Mouse (Mus musculus) forebrain, embryonic 16.5 days (tissue): ENCODE results near the gene Hoga1. TPM values are rescaled to one million over a fixed set of nuclear protein-coding genes. Genes with fewer than 3 reads are reported as not detected.

Source experiments
- ATAC-seq: fragments of 200-750 bp; cut with Nextera tagmentation; 2 replicates; pipeline ENCODE4 v1.8.0; 2017; ENCODE audit warnings: mild to moderate bottlenecking, moderate library complexity
- H3K27ac ChIP-seq: fragments of 300-500 bp; sonication (generic); 2 replicates; pipeline ENCODE4 v1.5.1; 2014; ENCODE audit warnings: low read length, control low read depth
- H3K27me3 ChIP-seq: fragments of 300-500 bp; sonication (generic); replicated peaks from 2 replicates; pipeline ENCODE4 v1.6.1; 2014; ENCODE audit warnings: low read length; ENCODE audit not compliant: control insufficient read depth, insufficient read depth
- H3K36me3 ChIP-seq: fragments of 300-500 bp; sonication (generic); 2 replicates; pipeline ENCODE4 v1.6.1; 2014; ENCODE audit not compliant: control insufficient read depth, insufficient read depth
- H3K4me1 ChIP-seq: fragments of 300-500 bp; sonication (generic); replicated peaks from 2 replicates; pipeline ENCODE4 v1.6.1; 2014; ENCODE audit warnings: low read length; ENCODE audit not compliant: control insufficient read depth, insufficient read depth
- H3K4me2 ChIP-seq: fragments of 300-500 bp; sonication (generic); 2 replicates; pipeline ENCODE4 v1.6.1; 2014; ENCODE audit warnings: mild to moderate bottlenecking, low read length, control low read depth
- H3K4me3 ChIP-seq: fragments of 300-500 bp; sonication (generic); replicated peaks from 2 replicates; pipeline ENCODE4 v1.5.1; 2014; ENCODE audit warnings: mild to moderate bottlenecking, low read length, control low read depth
- H3K9ac ChIP-seq: fragments of 300-500 bp; sonication (generic); replicated peaks from 2 replicates; pipeline ENCODE4 v1.6.1; 2014; ENCODE audit warnings: low read depth, low read length, control low read depth
- H3K9me3 ChIP-seq: fragments of 300-500 bp; sonication (generic); 2 replicates; pipeline ENCODE4 v1.6.1; 2016; ENCODE audit warnings: low read length; ENCODE audit not compliant: control insufficient read depth
- WGBS: fragments of 180-500 bp; shearing (Covaris S2); extraction: QIAGEN DNeasy Blood & Tissue Kit; methylation state at CpG from one replicate; pipeline ENCODE4 v1.1.7; 2014; 5-methylcytosine and 5-hydroxymethylcytosine counted together
- polyA plus RNA-seq: library from polyadenylated mRNA; unstranded; fragments of >200 nt; fragmentation: Nextera tagmentation; extraction: Ambion mirVana; gene quantifications from 2 replicates; pipeline ENCODE4 v1.2.1, GENCODE M21; 2015

Gene Hoga1
- polyA plus RNA-seq, 1 experiment from 2014 or later: 0.66 TPM

GRCm38 (mm10) chr19:42054255-42054654, 8.8 kb downstream of the Hoga1 start:
- Histone ChIP-seq H3K4me2 (no peak overlapping the region), H3K9ac (no peak overlapping the region), H3K27ac (no peak overlapping the region), H3K4me3 (no peak overlapping the region), H3K27me3 (no peaks in the 10 kb centered on the region), H3K4me1 (no peaks in the 10 kb centered on the region), H3K36me3 (no peaks in the 10 kb centered on the region), H3K9me3 (no peaks in the 10 kb centered on the region)
- ATAC-seq: no peak
- WGBS: 80% methylated on average over 6 of the region's 6 CpGs

GRCm38 (mm10) chr19:42055881-42056280, 10.5 kb downstream of the Hoga1 start:
- Histone ChIP-seq H3K27ac (no peak overlapping the region), H3K9me3 (no peaks in the 10 kb centered on the region), H3K4me3 (no peak overlapping the region), H3K36me3 (no peaks in the 10 kb centered on the region), H3K27me3 (no peaks in the 10 kb centered on the region), H3K4me2 (no peak overlapping the region), H3K9ac (no peak overlapping the region), H3K4me1 (no peaks in the 10 kb centered on the region)
- no peak for ATAC-seq
- 84% methylated on average over 2 of the region's 2 CpGs for WGBS

DNA sequence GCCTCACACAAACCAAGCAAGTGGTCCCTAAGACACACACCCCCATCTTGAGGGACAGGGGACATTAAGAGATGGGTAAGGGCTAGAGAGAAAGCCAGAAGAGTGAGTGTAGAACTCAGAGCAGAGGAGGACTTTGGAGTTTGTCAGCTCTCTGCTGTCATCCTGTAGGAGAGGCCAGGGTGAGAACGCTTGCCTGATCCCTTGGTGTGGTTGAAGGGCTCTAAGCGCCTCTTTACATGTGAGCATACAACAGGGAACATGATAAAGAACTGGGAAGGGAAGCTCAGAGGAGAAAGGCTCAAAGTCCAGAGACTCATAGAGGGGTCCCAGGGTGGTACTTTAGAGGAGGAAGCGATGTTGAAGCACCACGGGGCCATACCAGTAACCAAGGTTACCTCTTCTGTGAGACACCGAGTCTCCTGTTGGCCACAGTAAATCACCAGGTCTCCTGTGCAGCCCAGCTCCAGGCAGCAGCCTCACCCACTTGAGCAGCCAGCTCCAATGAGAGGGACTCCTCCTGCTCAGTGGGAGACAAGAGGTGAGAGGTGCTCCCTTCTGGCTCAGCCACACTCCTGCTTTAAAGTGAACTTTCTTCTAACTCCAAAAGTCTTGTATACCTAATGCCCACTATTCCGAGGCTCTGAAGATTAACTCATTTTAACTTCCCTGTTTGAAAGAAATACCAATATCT, 11.5 kb downstream of the Hoga1 start:
- Histone ChIP-seq H3K4me1 (no peaks in the 10 kb centered on the region), H3K9ac (no peak overlapping the region), H3K27me3 (no peaks in the 10 kb centered on the region), H3K27ac (no peak overlapping the region), H3K36me3 (no peaks in the 10 kb centered on the region), H3K4me2 (no peak overlapping the region), H3K9me3 (no peaks in the 10 kb centered on the region), H3K4me3 (no peak overlapping the region)
- no peak for ATAC-seq
- 88% methylated on average over 6 of the region's 6 CpGs for WGBS

DNA sequence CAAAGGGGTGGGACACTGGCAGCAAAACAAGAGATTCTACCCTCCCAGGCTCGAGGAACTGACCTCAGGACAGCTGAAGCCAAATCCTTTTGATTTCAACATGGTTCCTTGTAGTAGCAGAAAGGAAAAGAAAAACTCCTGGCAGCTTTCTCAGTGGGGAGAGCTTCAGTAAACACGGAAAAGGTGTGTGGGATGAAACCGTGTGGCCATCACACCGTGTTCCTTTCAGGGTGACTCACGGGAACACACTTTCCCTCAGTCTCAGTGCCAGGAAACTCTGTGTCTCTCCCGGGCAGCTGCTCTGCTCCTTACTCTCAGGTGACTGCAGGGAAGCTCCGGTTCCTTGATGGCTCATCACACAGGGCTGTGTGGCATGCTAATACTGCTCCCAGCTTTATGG, 13.0 kb downstream of the Hoga1 start:
- 73% methylated on average over 7 of the region's 7 CpGs for WGBS
- ATAC-seq: no peak
- no peaks in the 10 kb centered on the region for H3K4me1 ChIP-seq
- no peak overlapping the region for H3K9ac ChIP-seq
- H3K27me3 ChIP-seq: no peaks in the 10 kb centered on the region
- H3K4me3 ChIP-seq: no peak overlapping the region
- H3K27ac ChIP-seq: no peak overlapping the region
- H3K36me3 ChIP-seq: no peaks in the 10 kb centered on the region
- no peak overlapping the region for H3K4me2 ChIP-seq
- no peaks in the 10 kb centered on the region for H3K9me3 ChIP-seq

DNA sequence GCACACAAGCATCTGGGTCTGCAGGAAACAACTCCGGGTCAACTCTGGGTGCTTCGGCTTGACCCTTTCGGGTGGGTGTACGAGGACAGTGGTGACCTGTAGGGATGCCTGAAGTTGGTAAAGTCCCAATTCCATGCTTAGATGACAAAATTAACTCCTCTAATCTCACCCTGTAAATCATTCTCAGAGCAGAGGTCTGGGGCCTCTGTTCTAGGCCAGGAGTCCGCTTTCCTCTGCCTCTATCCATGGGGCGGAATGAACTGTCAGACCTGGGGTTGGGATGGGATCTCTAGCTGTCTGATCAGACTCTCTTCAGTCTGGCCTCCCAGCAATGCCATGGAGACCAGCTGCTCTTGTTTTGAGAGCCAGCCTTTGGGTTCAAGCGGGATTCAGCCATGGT, 16.0 kb downstream of the Hoga1 start:
- H3K27me3 ChIP-seq: no peaks in the 10 kb centered on the region
- no peak overlapping the region for H3K4me2 ChIP-seq
- H3K4me1 ChIP-seq: no peaks in the 10 kb centered on the region
- H3K9ac ChIP-seq: no peak overlapping the region
- H3K27ac ChIP-seq: no peak overlapping the region
- no peak overlapping the region for H3K4me3 ChIP-seq
- no peaks in the 10 kb centered on the region for H3K9me3 ChIP-seq
- no peak for ATAC-seq
- 93% methylated on average over 7 of the region's 7 CpGs for WGBS
- no peaks in the 10 kb centered on the region for H3K36me3 ChIP-seq

DNA sequence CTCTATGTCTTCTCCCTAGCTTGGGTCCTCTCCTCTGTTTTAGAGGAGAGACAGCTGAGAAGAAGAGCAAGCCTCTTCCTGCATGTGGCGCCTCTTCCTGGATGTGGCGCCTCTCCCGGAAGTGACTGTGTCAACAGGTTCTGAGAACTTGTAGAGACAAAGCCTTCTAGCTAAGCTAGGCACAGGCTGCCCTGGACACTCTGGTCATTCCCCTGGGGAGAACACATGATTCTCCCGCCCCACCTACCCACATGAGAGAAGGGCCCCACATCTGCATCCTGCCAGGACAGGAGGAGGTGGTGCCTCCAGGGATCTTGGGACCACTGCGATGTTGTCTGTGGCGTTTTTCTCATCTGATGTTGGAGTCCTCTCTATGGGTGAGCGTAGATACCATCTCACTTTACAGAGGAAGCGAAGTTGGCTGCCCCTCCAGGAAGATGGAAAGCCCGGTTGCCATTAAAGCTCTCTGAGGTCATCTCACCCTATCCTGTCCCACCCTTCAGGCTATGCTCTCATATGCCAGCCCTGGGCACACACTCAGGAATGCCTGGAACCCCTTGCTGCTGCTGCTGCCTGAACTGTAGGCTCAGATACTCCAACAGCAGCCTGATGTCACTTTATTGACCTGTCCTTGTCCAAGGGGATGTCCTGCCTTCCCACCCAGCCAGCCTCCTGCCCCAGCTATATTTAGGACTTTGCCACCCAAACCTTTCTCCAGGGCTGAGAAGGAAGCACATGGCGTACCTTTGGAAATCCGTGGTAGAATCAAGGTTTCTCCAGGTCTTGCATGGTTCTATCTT, 23.2 kb downstream of the Hoga1 start:
- H3K9me3 ChIP-seq: no peaks in the 10 kb centered on the region
- 89% methylated on average over 11 of the region's 11 CpGs for WGBS
- H3K27me3 ChIP-seq: no peaks in the 10 kb centered on the region
- H3K9ac ChIP-seq: no peak overlapping the region
- H3K4me3 ChIP-seq: no peak overlapping the region
- no peak for ATAC-seq
- H3K36me3 ChIP-seq: no peaks in the 10 kb centered on the region
- no peak overlapping the region for H3K27ac ChIP-seq
- no peaks in the 10 kb centered on the region for H3K4me1 ChIP-seq
- H3K4me2 ChIP-seq: no peak overlapping the region

DNA sequence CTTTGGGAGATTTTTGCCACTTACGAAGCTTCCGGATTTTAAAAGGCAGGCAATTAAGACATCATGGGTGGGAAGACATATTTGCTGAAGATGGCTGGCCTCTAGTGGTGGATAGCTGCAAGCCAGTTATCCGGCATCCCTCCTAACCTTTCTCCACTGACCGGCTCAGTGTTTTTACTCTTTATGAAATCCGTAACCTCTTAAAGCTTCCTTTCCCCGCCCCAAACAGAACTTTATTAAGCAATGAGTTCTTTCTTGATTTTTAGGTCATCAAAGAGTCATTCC, 23.8 kb downstream of the Hoga1 start:
- Histone ChIP-seq H3K36me3 (no peaks in the 10 kb centered on the region), H3K4me3 (no peak overlapping the region), H3K4me2 (no peak overlapping the region), H3K27ac (no peak overlapping the region), H3K9ac (no peak overlapping the region), H3K27me3 (no peaks in the 10 kb centered on the region), H3K4me1 (no peaks in the 10 kb centered on the region), H3K9me3 (no peaks in the 10 kb centered on the region)
- 69% methylated on average over 6 of the region's 6 CpGs for WGBS
- ATAC-seq: no peak

DNA sequence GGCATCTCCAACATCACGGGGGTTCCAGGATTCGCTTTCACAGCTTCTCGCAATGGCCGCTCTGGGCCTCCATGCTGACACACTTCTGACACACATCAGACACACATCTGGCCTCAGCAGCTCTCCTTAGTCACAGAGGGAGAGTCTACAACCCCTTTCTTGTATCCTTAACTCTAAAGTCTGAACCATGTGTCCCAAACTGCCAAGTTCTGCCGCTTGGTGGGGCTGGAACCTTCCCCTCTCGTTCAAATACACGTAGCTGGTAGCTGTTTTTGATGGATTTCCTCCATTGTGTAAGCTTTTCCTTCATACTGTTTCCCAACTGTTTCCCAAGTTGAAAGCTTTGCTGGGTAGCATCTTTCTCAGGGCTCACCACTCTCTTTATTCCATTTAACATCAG, 25.8 kb downstream of the Hoga1 start:
- Histone ChIP-seq H3K36me3 (peaks cover 8% of the 10 kb centered on the region), H3K27me3 (no peaks in the 10 kb centered on the region), H3K4me1 (no peaks in the 10 kb centered on the region), H3K9me3 (no peaks in the 10 kb centered on the region), H3K4me3 (no peak overlapping the region), H3K4me2 (no peak overlapping the region), H3K27ac (no peak overlapping the region), H3K9ac (no peak overlapping the region)
- no peak for ATAC-seq
- WGBS: 77% methylated on average over 7 of the region's 7 CpGs

DNA sequence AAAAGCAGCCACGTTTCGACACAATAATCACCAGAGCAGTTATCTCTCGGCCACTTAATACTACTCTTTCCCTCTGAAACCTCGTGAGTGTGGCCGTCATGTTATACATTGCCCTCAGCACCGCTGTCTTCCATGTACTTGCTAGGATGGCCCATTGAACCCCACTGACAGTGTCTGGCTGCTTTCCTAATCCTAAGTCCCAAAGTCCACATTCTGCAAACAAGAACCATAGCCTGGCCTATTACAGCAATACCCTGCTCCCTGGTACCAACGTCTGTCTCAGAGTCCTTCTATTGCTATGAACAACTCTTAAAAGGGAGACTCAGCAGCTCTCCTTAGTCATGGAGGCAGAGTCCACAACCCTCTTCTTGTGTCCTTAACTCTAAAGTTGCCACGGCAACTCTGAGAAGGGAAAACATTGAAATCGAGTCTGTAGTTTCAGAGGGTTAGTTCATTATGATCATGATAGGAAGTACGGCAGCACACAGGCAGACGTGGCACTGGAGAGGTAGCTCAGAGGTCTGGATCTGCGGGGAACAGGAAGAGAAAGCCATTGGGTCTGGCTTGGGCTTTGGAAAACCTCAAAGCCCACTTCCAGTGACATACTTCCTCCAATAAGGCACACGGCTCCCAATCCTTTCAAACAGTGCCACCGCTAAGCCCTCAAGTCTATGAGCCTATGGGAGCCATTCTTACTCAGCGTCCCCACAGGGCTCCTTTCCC, 26.6 kb downstream of the Hoga1 start:
- Histone ChIP-seq H3K36me3 (peaks cover 13% of the 10 kb centered on the region), H3K4me2 (no peak overlapping the region), H3K27me3 (no peaks in the 10 kb centered on the region), H3K9ac (no peak overlapping the region), H3K27ac (no peak overlapping the region), H3K4me3 (no peak overlapping the region), H3K9me3 (no peaks in the 10 kb centered on the region), H3K4me1 (no peaks in the 10 kb centered on the region)
- ATAC-seq: no peak
- 79% methylated on average over 15 of the region's 15 CpGs for WGBS
